Mouse (Mus musculus) MEL (cell line): ENCODE data around the gene Tsc2.

Experiments
- CTCF ChIP-seq, 3 experiments: IDR thresholded peaks in 2 of 3; conservative IDR thresholded peaks in 1 of 3; 2 replicates each; pipeline ENCODE4 v1.5.1; 2011 to 2012; ENCODE audit warnings: low read length in 3 of 3, low read depth in 2 of 3, mild to moderate bottlenecking in 2 of 3, improper control_type of control experiment in 1 of 3, inconsistent platforms in 1 of 3, mixed read lengths in 1 of 3, moderate library complexity in 1 of 3; ENCODE audit not compliant: control insufficient read depth in 1 of 3, insufficient read depth in 1 of 3, poor library complexity in 1 of 3, severe bottlenecking in 1 of 3
- NRF1 ChIP-seq: IDR thresholded peaks from 2 replicates; pipeline ENCODE4 v1.6.1; 2014; ENCODE audit warnings: low read depth, mild to moderate bottlenecking, inconsistent platforms, low read length, improper control_type of control experiment, moderate library complexity; ENCODE audit not compliant: poor library complexity, insufficient read depth, severe bottlenecking
- POLR2A ChIP-seq, 2 experiments: IDR thresholded peaks; 2 replicates each; pipeline ENCODE4 v1.6.1; 2011 to 2012; ENCODE audit warnings: low read length in 2 of 2, mild to moderate bottlenecking in 2 of 2, control low read depth in 1 of 2, improper control_type of control experiment in 1 of 2, low read depth in 1 of 2, moderate library complexity in 1 of 2; ENCODE audit not compliant: control insufficient read depth in 1 of 2, insufficient read depth in 1 of 2, poor library complexity in 1 of 2
- USF2 ChIP-seq, 2 experiments: IDR thresholded peaks; 2 replicates each; pipeline ENCODE4 v1.6.1; 2011 to 2012; ENCODE audit warnings: improper control_type of control experiment in 2 of 2, low read length in 2 of 2, borderline replicate concordance in 1 of 2, inconsistent platforms in 1 of 2, low read depth in 1 of 2, mild to moderate bottlenecking in 1 of 2; ENCODE audit not compliant: insufficient read depth in 1 of 2

DNA sequence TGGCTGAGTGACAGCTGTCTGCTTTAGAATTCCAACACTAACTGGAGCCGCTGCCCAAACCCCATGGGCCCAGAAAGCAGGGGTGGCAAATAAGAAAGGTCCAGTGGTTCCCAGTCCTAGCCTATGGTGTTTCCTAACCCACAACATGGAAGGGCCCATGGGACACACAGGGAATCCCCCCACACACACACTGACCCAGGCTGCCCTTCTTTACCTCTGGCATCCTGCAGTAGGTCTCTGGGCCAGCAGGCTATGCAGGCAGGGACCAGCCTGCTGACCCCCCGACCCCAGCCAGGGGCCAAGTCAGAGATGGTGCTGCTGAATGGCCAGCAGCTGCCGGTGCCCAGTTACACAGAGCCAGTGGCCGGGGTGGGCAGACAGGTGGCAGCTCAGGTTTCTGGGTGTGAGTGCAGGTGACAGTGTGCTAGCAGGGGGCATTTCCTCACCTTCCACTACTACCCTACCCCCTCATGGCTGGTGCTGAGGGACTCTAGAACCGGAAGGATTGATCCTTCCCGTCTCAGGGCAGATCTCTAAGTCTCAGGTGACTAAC, 10.4 kb upstream of the Tsc2 start:
- TF ChIP-seq POLR2A (IDR thresholded peaks at IDR 0.05; ENCODE audit: control insufficient read depth in 1 of 2, insufficient read depth in 1 of 2, low read depth in 1 of 2, low read length in 2 of 2, poor library complexity in 1 of 2), result no peak
- TF ChIP-seq NRF1, result no peak
- no peak for TF ChIP-seq USF2 (IDR thresholded peaks at IDR 0.05; ENCODE audit: borderline replicate concordance in 1 of 2, insufficient read depth in 1 of 2, low read depth in 1 of 2, low read length in 2 of 2)
- TF ChIP-seq CTCF (IDR thresholded peaks at IDR 0.05 in 2 of 3, conservative IDR thresholded peaks at IDR 0.05 in 1 of 3; ENCODE audit: control insufficient read depth in 1 of 3, insufficient read depth in 1 of 3, low read depth in 2 of 3, low read length in 3 of 3, poor library complexity in 1 of 3, severe bottlenecking in 1 of 3), result no peak
